Comparison of ENCODE assay signal across 8 mouse cellular contexts in genomic region chr11:69880853-69881603, GRCm38 (mm10). TPM values are rescaled to one million over a fixed set of nuclear protein-coding genes. Genes with fewer than 3 reads are reported as not detected.
DNase-seq lines count a peak whose midpoint lies in the region; ATAC-seq lines count a peak whose summit lies in the region.

Gene Kctd11 (minus strand): TSS chr11:69881406.

- no peaks in the 10 kb centered on the region for H3K9me3 ChIP-seq in hindbrain, embryonic 14.5 days (ENCODE audit: control insufficient read depth, low read length)

- H3K9ac ChIP-seq in hindbrain, embryonic 14.5 days, result peak within 1 kb of the TSS; percentile 57

- H3K27me3 ChIP-seq in hindbrain, embryonic 14.5 days (ENCODE audit: control insufficient read depth, insufficient read depth, low read length), result peaks cover 15% of the 10 kb centered on the region

- under 1% methylated on average over 46 of the region's 46 CpGs for WGBS in hindbrain, embryonic 14.5 days

- peak; percentile 86 for DNase-seq in ZHBTc4 (ENCODE audit: low read depth, low spot score)
- peak; percentile 92 for DNase-seq in gastrocnemius, adult 18-20 months (ENCODE audit: low spot score)
- DNase-seq in hindbrain, embryonic 14.5 days (ENCODE audit: low spot score), result peak; percentile 49
- DNase-seq in left cerebral cortex, adult 18-20 months (ENCODE audit: low spot score in 2 of 2), result peak; percentile 55 to 58
- DNase-seq in right cerebral cortex, adult 18-20 months, result peak; percentile 69
- peak; percentile 92 for DNase-seq in urinary bladder, adult 2 months (ENCODE audit: low spot score)

- no peaks in the 10 kb centered on the region for H3K36me3 ChIP-seq in hindbrain, embryonic 14.5 days (replicated peaks; ENCODE audit: control insufficient read depth, insufficient read depth)

- peak within 1 kb of the TSS; percentile 37 for H3K4me3 ChIP-seq in hindbrain, embryonic 14.5 days (replicated peaks; ENCODE audit: low read length)

- peaks cover 16% of the 10 kb centered on the region; the same call in 1 of the 2 replicates for H3K4me1 ChIP-seq in hindbrain, embryonic 14.5 days (replicated peaks; ENCODE audit: control insufficient read depth, insufficient read depth, low read length)

- ATAC-seq in common myeloid progenitor, adult 5-6 weeks (replicated peaks; ENCODE audit: low read depth, poor library complexity, severe bottlenecking), result peak; percentile 54
- ATAC-seq in hindbrain, embryonic 14.5 days (ENCODE audit: low FRiP score), result peak; percentile 80
- peak; percentile 83 for ATAC-seq in megakaryocyte, adult 5-6 weeks (ENCODE audit: poor library complexity, severe bottlenecking)

- peak within 1 kb of the TSS; percentile 66 for H3K4me2 ChIP-seq in hindbrain, embryonic 14.5 days (replicated peaks)

- peak within 1 kb of the TSS; percentile 14 for H3K27ac ChIP-seq in hindbrain, embryonic 14.5 days

RNA-seq across cellular contexts. Expression of gene Kctd11, which starts in this region (rescaled TPM):
- 0.39 and 0.50 TPM in 2 replicates for total RNA-seq in common myeloid progenitor, adult 5-6 weeks (2017)
- total RNA-seq in gastrocnemius, adult 18-20 months (2021), result 1 to 10 TPM; 1.3 to 1.5 TPM
- 2.2 and 2.3 TPM in 2 replicates for polyA plus RNA-seq in hindbrain, embryonic 14.5 days (2014; fragmentation: Nextera tagmentation; extraction: Ambion mirVana)
- 1 to 10 TPM; 1.2 to 1.4 TPM for total RNA-seq in left cerebral cortex, adult 18-20 months (2021)
- 2.9 and 3.3 TPM in 2 replicates for total RNA-seq in megakaryocyte, adult 5-6 weeks (2015)
- total RNA-seq in megakaryocyte, adult 5-6 weeks (2017), result 3.0 and 3.3 TPM in 2 replicates
- polyA plus RNA-seq in urinary bladder, adult 2 months (2012; rRNA removed), result 11.8 and 13.8 TPM in 2 replicates

Comparison
In these comparisons a context has a peak if more than half of its experiments do, and no peak if none do; other contexts are left out.
1. Peak in every context shown above with its lines: DNase-seq, ATAC-seq, H3K4me3 ChIP-seq and H3K27ac ChIP-seq.
2. Peak in ATAC-seq in common myeloid progenitor, adult 5-6 weeks; RNA of the gene not detected or under 1 TPM.